Mouse (Mus musculus) adipocyte (in vitro differentiated cells): ENCODE measurements around the gene Orc6.

Source experiments
- DNase-seq: peaks from one replicate; pipeline ENCODE4 v3.0.0-alpha.2; 2016; ENCODE audit warnings: low spot score

Orc6 gene

GRCm38 (mm10) chr8:85299434-85300077 is at the start of gene Orc6, which contains the start of gene Vps35:
Orc6 (plus strand) TSS chr8:85299632.
Vps35 (minus strand) TSS chr8:85299802.
- DNase-seq = peak; percentile 99

GRCm38 (mm10) chr8:85286846-85287245 is 12.6 kb upstream of the Orc6 start:
- DNase-seq = no peak

GRCm38 (mm10) chr8:85298600-85299433 is 615 bp upstream of the Orc6 start:
- peak; percentile 43 for DNase-seq

GRCm38 (mm10) chr8:85301941-85302340 is 2.5 kb downstream of the Orc6 start:
- DNase-seq = no peak

- no peak for DNase-seq
Measured at GRCm38 (mm10) chr8:85302931-85303330, 3.5 kb downstream of the Orc6 start.

GRCm38 (mm10) chr8:85303531-85303930 is 4.1 kb downstream of the Orc6 start:
- DNase-seq = peak; percentile 32

GRCm38 (mm10) chr8:85308564-85308963 is 9.1 kb downstream of the Orc6 start:
- DNase-seq = no peak

- DNase-seq = peak; percentile 65
Measured at GRCm38 (mm10) chr8:85311743-85312142, 12.3 kb downstream of the Orc6 start.

GRCm38 (mm10) chr8:85313036-85313435 is 13.6 kb downstream of the Orc6 start:
- no peak for DNase-seq

GRCm38 (mm10) chr8:85318534-85318933 is 19.1 kb downstream of the Orc6 start:
- no peak for DNase-seq

- no peak for DNase-seq
Measured at GRCm38 (mm10) chr8:85321981-85322380, 22.5 kb downstream of the Orc6 start.

GRCm38 (mm10) chr8:85323084-85323483 is 23.7 kb downstream of the Orc6 start:
- DNase-seq = no peak

GRCm38 (mm10) chr8:85327036-85327435 is 27.6 kb downstream of the Orc6 start:
- no peak for DNase-seq

GRCm38 (mm10) chr8:85329506-85329905 is 30.1 kb downstream of the Orc6 start:
- no peak for DNase-seq

- no peak for DNase-seq
Measured at GRCm38 (mm10) chr8:85335105-85335504, 35.7 kb downstream of the Orc6 start.

- DNase-seq = no peak
Measured at GRCm38 (mm10) chr8:85336211-85336933, 36.9 kb downstream of the Orc6 start.

- DNase-seq = no peak
Measured at GRCm38 (mm10) chr8:85337681-85338080, 38.2 kb downstream of the Orc6 start.

GRCm38 (mm10) chr8:85339871-85340573 is 40.6 kb downstream of the Orc6 start:
- DNase-seq = no peak

GRCm38 (mm10) chr8:85353287-85353686 is 53.9 kb downstream of the Orc6 start:
- no peak for DNase-seq
